Comparison of ENCODE assay signal across 8 mouse cellular contexts in genomic region chr14:99894708-99895383, GRCm38 (mm10).
DNase-seq lines count a peak whose midpoint lies in the region; ATAC-seq lines count a peak whose summit lies in the region.

No protein-coding gene starts in this region.

- H3K27me3 ChIP-seq in embryonic facial prominence, embryonic 10.5 days (replicated peaks; ENCODE audit: low read depth, poor library complexity, severe bottlenecking), result no peaks in the 10 kb centered on the region
- no peaks in the 10 kb centered on the region for H3K27me3 ChIP-seq in heart, embryonic 14.5 days (ENCODE audit: control insufficient read depth, insufficient read depth, low read length)
- no peaks in the 10 kb centered on the region for H3K27me3 ChIP-seq in kidney, embryonic 16.5 days (ENCODE audit: insufficient read depth, low read length)

- peak; percentile 63 for ATAC-seq in CD4-positive, CD25-positive, alpha-beta regulatory T cell, adult 4 months
- ATAC-seq in heart, embryonic 14.5 days (ENCODE audit: insufficient number of reproducible peaks, insufficient read depth, low FRiP score, low read depth), result peak; percentile 47; the same call in 1 of the 2 replicates
- peak; percentile 82; the same call in 1 of the 2 replicates for ATAC-seq in kidney, embryonic 16.5 days (ENCODE audit: low FRiP score, low TSS enrichment)

- no peak overlapping the region for H3K9ac ChIP-seq in heart, embryonic 14.5 days (ENCODE audit: low read length)
- no peak overlapping the region for H3K9ac ChIP-seq in kidney, embryonic 16.5 days (replicated peaks; ENCODE audit: low read length)

- peak; percentile 76 for DNase-seq in adrenal gland, postnatal 14 days
- DNase-seq in embryonic facial prominence, embryonic 10.5 days (ENCODE audit: low spot score), result peak; percentile 61
- peak; percentile 48 for DNase-seq in liver
- DNase-seq in neural tube, embryonic 10.5 days (ENCODE audit: extremely low spot score, low spot score), result peak; percentile 53
- peak; percentile 9 for DNase-seq in testis, postnatal 14 days (ENCODE audit: low spot score)

- no peak overlapping the region for H3K4me3 ChIP-seq in embryonic facial prominence, embryonic 10.5 days
- H3K4me3 ChIP-seq in heart, embryonic 14.5 days (ENCODE audit: control insufficient read depth in 1 of 2, insufficient read depth in 1 of 2, low read depth in 1 of 2, low read length in 2 of 2), result no peak overlapping the region
- no peak overlapping the region for H3K4me3 ChIP-seq in kidney, embryonic 16.5 days (ENCODE audit: low read length)

- no peak overlapping the region for H3K4me2 ChIP-seq in heart, embryonic 14.5 days (ENCODE audit: low read length)
- H3K4me2 ChIP-seq in kidney, embryonic 16.5 days (replicated peaks; ENCODE audit: low read depth, low read length), result no peak overlapping the region

- no peaks in the 10 kb centered on the region; the same call in 1 of the 2 replicates for H3K36me3 ChIP-seq in embryonic facial prominence, embryonic 10.5 days (replicated peaks)
- no peaks in the 10 kb centered on the region for H3K36me3 ChIP-seq in heart, embryonic 14.5 days (ENCODE audit: control insufficient read depth, insufficient read depth, low read length)
- no peaks in the 10 kb centered on the region for H3K36me3 ChIP-seq in kidney, embryonic 16.5 days (ENCODE audit: insufficient read depth, low read length)

- H3K9me3 ChIP-seq in embryonic facial prominence, embryonic 10.5 days, result no peaks in the 10 kb centered on the region
- H3K9me3 ChIP-seq in heart, embryonic 14.5 days (ENCODE audit: control insufficient read depth, low read length), result no peaks in the 10 kb centered on the region
- H3K9me3 ChIP-seq in kidney, embryonic 16.5 days (ENCODE audit: low read length), result no peaks in the 10 kb centered on the region

- WGBS in embryonic facial prominence, embryonic 10.5 days, result 25% methylated on average over 7 of the region's 7 CpGs
- 22% methylated on average over 7 of the region's 7 CpGs for WGBS in heart, embryonic 14.5 days
- 19% methylated on average over 7 of the region's 7 CpGs for WGBS in kidney, embryonic 16.5 days

- no peak overlapping the region for H3K27ac ChIP-seq in embryonic facial prominence, embryonic 10.5 days (replicated peaks)
- no peak overlapping the region for H3K27ac ChIP-seq in heart, embryonic 14.5 days (replicated peaks in 1 of 2; ENCODE audit: control insufficient read depth in 1 of 2, insufficient read depth in 1 of 2, low read depth in 2 of 2, low read length in 2 of 2)
- H3K27ac ChIP-seq in kidney, embryonic 16.5 days (ENCODE audit: low read length), result no peak overlapping the region

- no peaks in the 10 kb centered on the region for H3K4me1 ChIP-seq in embryonic facial prominence, embryonic 10.5 days
- peaks cover 6 to 10% of the 10 kb centered on the region in 2 experiments; a peak in 3 of 4 replicates for H3K4me1 ChIP-seq in heart, embryonic 14.5 days (ENCODE audit: control insufficient read depth in 2 of 2, insufficient read depth in 2 of 2, low read length in 2 of 2)
- 0 out of 2 replicates have a peak, but pooled peaks cover 4% of the 10 kb centered on the region for H3K4me1 ChIP-seq in kidney, embryonic 16.5 days (ENCODE audit: insufficient read depth, low read length)

Comparison
In these comparisons a context has a peak if more than half of its experiments do, and no peak if none do; other contexts are left out.
1. DNase-seq: peak in every context shown above with its lines; median percentile 76 in adrenal gland, postnatal 14 days; 61 in embryonic facial prominence, embryonic 10.5 days; 53 in neural tube, embryonic 10.5 days; 48 in liver; 9 in testis, postnatal 14 days.